Mouse (Mus musculus) fat pad, adult 2 months (tissue): ENCODE data around the gene Pdcl2.

Source experiments
- DNase-seq: peaks from one replicate; pipeline ENCODE4 v3.0.0-alpha.2; 2011; ENCODE audit warnings: low read depth, low spot score; ENCODE audit errors: extremely low read depth

The Pdcl2 gene

DNA sequence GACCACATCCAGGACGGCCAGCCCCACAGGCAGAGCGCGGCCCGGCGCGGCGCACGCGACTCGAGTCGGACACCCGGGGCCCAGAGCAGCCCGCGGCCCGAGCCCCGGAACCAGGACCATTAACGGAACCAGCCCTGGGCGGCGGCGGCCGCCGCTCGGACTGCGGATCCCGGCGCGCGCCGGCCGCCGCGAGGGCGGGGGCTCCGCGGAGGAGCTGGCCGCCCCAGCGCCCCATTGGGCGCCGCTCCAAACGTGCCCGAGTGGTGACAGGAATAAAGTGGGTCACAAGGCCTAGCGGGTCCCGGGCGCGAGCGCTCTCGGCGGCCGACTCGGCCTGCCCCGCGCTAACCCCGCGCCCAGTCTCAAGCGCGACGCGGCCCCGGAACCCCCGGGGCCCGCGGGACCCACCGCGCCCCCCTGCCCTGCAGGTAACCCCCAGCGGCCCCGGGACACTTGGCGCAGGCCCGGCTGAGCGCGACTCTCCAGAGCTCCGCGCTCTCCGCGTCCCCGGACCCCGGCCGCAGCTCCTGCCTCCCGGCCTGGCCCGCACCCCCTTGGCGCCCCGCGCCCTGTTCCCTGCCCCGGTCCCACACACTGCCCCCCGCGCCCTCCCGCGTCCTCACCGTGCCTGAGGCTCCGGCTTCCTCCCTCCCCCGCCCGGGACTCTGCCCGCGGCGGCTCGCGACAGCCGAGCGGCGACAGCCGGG lies 27.1 kb downstream of the Pdcl2 start:
- no peak for DNase-seq

DNA sequence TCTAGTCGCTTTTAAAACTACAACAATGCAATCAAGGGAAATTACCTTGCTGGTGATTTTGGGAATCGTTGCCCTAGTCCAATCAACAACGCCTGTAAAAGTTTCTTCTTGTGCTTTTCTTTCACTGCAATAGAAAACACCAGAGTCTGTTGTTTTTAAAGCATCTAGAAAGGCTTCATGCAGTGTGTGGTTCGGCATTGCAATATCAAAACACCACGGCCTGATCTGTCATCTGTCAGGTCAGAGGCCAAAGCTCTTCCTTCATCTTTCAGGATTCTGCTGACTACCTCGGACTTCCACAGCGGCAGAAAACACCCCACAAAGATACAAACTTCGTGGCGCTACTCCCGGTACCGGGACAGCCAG lies 27.6 kb downstream of the Pdcl2 start:
- DNase-seq = no peak

DNA sequence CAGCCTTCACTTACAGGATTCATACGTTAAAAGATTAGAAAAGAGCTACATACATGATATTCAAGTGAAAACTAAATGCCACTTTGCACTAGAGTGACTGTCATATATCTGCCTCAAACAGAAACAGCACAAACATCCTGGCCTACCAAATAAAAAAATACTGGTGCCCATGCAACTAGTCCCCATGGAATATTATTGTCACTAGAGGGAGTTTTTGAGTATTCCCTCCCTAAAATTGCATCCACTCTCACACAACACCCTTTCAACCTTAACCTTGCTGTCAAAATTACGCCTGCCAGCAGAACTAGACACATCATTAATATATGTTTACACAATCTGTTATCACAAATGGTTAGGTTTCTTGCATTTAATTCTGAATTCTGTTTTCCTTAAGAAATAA lies 28.9 kb downstream of the Pdcl2 start:
- no peak for DNase-seq

DNA sequence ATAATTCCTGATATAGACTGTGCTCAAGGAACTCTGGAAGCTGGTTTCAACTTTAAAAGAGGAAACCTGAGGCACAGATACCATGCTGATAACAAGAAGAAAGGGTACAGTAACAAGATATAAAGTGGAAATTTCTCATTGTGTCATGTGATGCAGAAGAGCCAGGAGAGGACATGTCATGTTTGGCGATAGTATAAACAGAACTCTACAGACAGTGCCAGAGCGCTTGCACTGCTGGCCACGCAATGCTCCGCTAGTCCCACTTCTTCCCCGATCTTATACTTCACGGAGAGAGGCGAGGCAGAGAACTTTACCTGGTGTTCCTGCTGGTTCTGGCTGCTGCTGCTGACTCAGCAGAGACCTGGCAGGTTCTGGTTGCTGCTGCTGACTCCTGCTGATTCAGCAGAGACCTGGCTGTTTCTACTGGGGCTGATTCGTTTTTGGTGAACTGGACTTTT lies 41.7 kb downstream of the Pdcl2 start:
- no peak for DNase-seq

DNA sequence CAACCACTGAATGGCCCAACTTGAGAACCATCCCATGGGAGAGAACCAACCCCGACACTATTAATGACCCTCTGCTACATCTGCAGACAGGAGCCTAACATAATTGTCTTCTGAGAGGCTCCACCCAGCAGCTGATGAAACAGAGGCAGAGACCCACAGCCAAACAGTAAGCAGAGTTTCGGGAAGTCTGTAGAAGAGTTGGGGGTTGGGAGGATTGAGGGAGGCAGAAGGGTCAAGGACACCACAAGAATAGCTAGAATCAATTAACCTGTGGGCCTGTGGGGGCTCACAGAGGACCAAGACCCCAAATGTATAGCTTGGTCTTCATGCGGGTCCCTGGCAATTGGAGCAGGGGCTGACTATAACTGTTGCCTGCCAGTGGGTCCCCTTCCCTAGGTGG lies 42.7 kb downstream of the Pdcl2 start:
- DNase-seq = no peak

DNA sequence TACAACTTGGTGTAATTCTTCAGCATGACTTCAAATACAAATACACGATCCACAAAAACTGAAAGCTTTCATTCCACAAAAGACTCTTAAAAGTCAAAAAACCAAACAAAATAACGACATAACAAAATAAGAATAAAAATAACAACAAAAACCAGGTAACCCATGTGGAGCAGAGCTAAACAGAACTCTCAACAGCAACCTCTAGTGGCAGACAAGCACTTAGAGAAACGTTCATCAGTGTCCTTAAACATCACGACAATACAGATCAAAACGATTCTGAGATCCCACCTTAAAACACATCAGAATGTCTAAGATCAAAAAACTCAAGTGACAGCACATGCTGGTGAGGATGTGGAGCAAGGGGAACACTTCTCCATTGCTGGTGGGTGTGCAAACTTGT lies 43.9 kb downstream of the Pdcl2 start:
- no peak for DNase-seq

DNA sequence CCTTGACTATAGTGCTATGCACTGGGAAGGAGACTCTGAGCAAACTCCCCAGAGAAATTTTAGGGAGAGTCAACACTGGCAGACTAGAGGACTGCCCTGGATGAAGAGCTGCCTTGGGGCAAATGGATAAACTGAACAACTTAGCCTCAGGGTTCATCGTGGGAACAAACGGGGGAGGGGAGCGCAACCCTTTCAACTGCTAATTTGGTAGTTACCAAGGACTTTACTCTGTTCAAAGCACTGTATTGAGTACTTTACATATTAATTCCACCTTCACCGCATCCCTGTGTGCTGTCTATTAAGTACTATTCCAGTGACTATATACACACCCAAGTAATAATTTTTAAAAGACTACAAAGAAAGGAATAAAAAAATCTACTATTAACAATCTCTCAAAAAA lies 45.3 kb downstream of the Pdcl2 start:
- no peak for DNase-seq

DNA sequence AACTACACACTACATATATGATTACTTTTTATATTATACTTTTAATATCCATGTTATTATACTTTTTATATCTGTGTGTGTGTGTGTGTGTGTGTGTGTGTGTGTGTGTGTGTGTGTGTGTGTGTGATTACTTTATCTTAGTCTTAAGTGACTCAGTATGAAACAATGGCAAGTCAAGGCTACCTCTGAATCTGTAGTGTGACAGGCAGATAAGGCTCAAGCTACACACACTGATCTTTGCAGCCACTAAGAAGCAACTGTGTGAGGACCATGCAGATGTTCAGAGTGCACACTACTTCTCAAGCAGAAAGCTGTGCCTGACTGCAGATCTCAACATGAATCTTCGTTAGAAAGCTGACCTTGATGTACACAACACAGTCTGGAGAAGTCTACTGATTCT lies 47.1 kb downstream of the Pdcl2 start:
- no peak for DNase-seq

DNA sequence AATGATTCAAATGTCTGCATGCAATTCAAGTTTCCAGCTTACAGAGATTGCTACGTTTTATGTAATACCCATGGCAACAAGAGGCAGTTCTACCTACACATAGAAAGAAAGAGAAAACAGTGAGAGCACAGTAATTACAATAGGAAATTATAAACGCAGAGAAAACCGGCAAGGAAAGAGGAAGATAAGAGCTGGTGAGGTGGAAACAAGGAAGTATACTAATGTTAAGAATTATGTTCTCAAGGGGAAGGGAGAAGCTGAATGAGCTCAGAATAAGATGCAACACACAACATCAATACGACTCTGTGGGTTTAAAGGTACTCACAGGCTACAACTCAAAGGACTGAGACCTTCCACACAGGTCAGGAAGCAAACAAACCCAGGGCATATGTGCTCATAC lies 56.0 kb downstream of the Pdcl2 start:
- no peak for DNase-seq
